ENCODE assay signal across 8 mouse cellular contexts in the genomic region with DNA sequence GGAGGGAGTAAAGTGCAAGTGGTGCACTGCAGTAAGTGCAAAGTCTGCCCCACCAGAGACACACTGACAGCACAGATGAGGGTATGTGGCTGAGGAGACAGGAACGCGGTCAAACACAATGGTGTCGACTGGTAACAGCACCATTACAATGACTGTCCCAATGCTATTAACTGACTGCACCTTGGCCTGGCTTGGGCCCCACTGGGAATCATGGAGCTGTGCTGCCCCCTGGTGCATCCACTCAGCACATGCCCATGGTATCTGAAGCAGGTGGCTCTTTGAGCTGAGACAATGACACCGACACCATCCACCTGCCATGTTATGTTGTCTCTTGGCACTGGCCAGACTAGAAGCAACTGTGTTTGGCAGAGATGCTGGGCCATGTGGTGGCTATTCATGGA. TPM values are rescaled to one million over a fixed set of nuclear protein-coding genes. Genes with fewer than 3 reads are reported as not detected.
DNase-seq lines count a peak whose midpoint lies in the region; ATAC-seq and TF ChIP-seq lines count a peak whose summit lies in the region.

No protein-coding gene starts in this region.

- no peak overlapping the region for H3K4me2 ChIP-seq in forebrain, embryonic 14.5 days (ENCODE audit: low read length)
- H3K4me2 ChIP-seq in lung, embryonic 14.5 days: no peak overlapping the region

- ATAC-seq in G1E (ENCODE audit: extremely low read depth, insufficient number of reproducible peaks, low FRiP score, poor library complexity, severe bottlenecking): peak; percentile 65
- peak; percentile 92 for ATAC-seq in forebrain, embryonic 14.5 days
- ATAC-seq in lung, embryonic 14.5 days (ENCODE audit: insufficient read depth): peak; percentile 39; the same call in 1 of the 2 replicates
- ATAC-seq in neutrophil, adult 5-6 weeks (ENCODE audit: extremely low read depth, insufficient number of reproducible peaks, low FRiP score, poor library complexity, severe bottlenecking): peak; percentile 58; the same call in 1 of the 2 replicates

- whole genome bisulfite sequencing in forebrain, embryonic 14.5 days: 30% methylated on average over 4 of the region's 4 CpGs
- 55% methylated on average over 4 of the region's 4 CpGs for WGBS in lung, embryonic 14.5 days

- peaks cover 80% of the 10 kb centered on the region for H3K36me3 ChIP-seq in G1E (replicated peaks)
- peaks cover 65% of the 10 kb centered on the region for H3K36me3 ChIP-seq in forebrain, embryonic 14.5 days (ENCODE audit: control insufficient read depth, insufficient read depth, low read length)
- peaks cover 66% of the 10 kb centered on the region for H3K36me3 ChIP-seq in lung, embryonic 14.5 days (ENCODE audit: insufficient read depth)

- H3K27me3 ChIP-seq in G1E (ENCODE audit: insufficient read depth, low read length): no peaks in the 10 kb centered on the region
- H3K27me3 ChIP-seq in forebrain, embryonic 14.5 days (replicated peaks; ENCODE audit: control insufficient read depth, insufficient read depth, low read length): no peaks in the 10 kb centered on the region
- H3K27me3 ChIP-seq in lung, embryonic 14.5 days (ENCODE audit: insufficient read depth, low read length): no peaks in the 10 kb centered on the region

- H3K4me3 ChIP-seq in G1E (ENCODE audit: low read depth, low read length): no peak overlapping the region
- no peak overlapping the region for H3K4me3 ChIP-seq in forebrain, embryonic 14.5 days (ENCODE audit: low read depth, low read length)
- no peak overlapping the region for H3K4me3 ChIP-seq in lung, embryonic 14.5 days (ENCODE audit: low read depth, low read length)

- no peak overlapping the region for H3K9ac ChIP-seq in forebrain, embryonic 14.5 days (ENCODE audit: low read length)
- H3K9ac ChIP-seq in lung, embryonic 14.5 days: no peak overlapping the region

- DNase-seq in G1E (ENCODE audit: low spot score): peak; percentile 10
- peak; percentile 95 for DNase-seq in cerebellum, adult 11 months
- peak; percentile 81 for DNase-seq in forebrain, embryonic 14.5 days (ENCODE audit: low spot score)
- peak; percentile 42 for DNase-seq in heart, postnatal 25 days (ENCODE audit: low spot score)
- DNase-seq in kidney, postnatal 4 days: peak; percentile 76 to 79
- DNase-seq in lung, embryonic 14.5 days: peak; percentile 70
- DNase-seq in thymus, postnatal 36 days: peak; percentile 48

- peak; percentile 70 for TF ChIP-seq CTCF in G1E (IDR thresholded peaks at IDR 0.05; ENCODE audit: low read depth, low read length)
- peak; percentile 82 for TF ChIP-seq CTCF in lung, embryonic 14.5 days (IDR thresholded peaks at IDR 0.05; ENCODE audit: low read depth)

- intact Hi-C loops in heart, postnatal 25 days (cut with DNase I): loop anchor here (2.0 to 10.0 kb wide), 3 partner anchors 199 to 552 kb away; no protein-coding TSS in a partner anchor

- no peak overlapping the region for H3K27ac ChIP-seq in forebrain, embryonic 14.5 days (ENCODE audit: low read depth, low read length)
- no peak overlapping the region for H3K27ac ChIP-seq in lung, embryonic 14.5 days (ENCODE audit: low read depth)

- no peaks in the 10 kb centered on the region for H3K9me3 ChIP-seq in G1E (replicated peaks)
- H3K9me3 ChIP-seq in forebrain, embryonic 14.5 days (replicated peaks; ENCODE audit: control insufficient read depth, low read length): no peaks in the 10 kb centered on the region
- H3K9me3 ChIP-seq in lung, embryonic 14.5 days (ENCODE audit: low read depth, low read length): no peaks in the 10 kb centered on the region

- H3K4me1 ChIP-seq in G1E (ENCODE audit: insufficient read depth, low read depth, low read length): 0 out of 2 replicates have a peak, but pooled peaks cover 4% of the 10 kb centered on the region
- no peaks in the 10 kb centered on the region for H3K4me1 ChIP-seq in forebrain, embryonic 14.5 days (ENCODE audit: control insufficient read depth, insufficient read depth, low read length)
- H3K4me1 ChIP-seq in lung, embryonic 14.5 days (ENCODE audit: insufficient read depth): no peaks in the 10 kb centered on the region

RNA-seq across cellular contexts. Expression of gene Hbp1, which starts 23.7 kb away (rescaled TPM):
- total RNA-seq in G1E (2014; fragmentation: Nextera tagmentation): 152 and 153 TPM in 2 replicates
- 120 and 121 TPM in 2 replicates for total RNA-seq in G1E (2017)
- polyA plus RNA-seq in G1E (2012): 2.1 and 2.5 TPM in 2 replicates
- polyA plus RNA-seq in forebrain, embryonic 14.5 days (2014; fragmentation: Nextera tagmentation; extraction: Ambion mirVana): 107 and 112 TPM in 2 replicates
- 10 to 100 TPM; 78.4 to 85.9 TPM for total RNA-seq in heart, postnatal 25 days (2021)
- 121 and 129 TPM in 2 replicates for polyA plus RNA-seq in lung, embryonic 14.5 days (2014; fragmentation: Nextera tagmentation; extraction: Ambion mirVana)
- 186 and 210 TPM in 2 replicates for total RNA-seq in neutrophil, adult 5-6 weeks (2017)

Comparison
In these comparisons a context has a peak if more than half of its experiments do, and no peak if none do; other contexts are left out.
1. ATAC-seq: peak in every context shown above with its lines; median percentile 92 in forebrain, embryonic 14.5 days; 65 in G1E; 58 in neutrophil, adult 5-6 weeks; 39 in lung, embryonic 14.5 days.
2. DNase-seq: peak in every context shown above with its lines; median percentile 95 in cerebellum, adult 11 months; 81 in forebrain, embryonic 14.5 days; 78 in kidney, postnatal 4 days; 70 in lung, embryonic 14.5 days; 48 in thymus, postnatal 36 days; 42 in heart, postnatal 25 days; 10 in G1E.